Mouse (Mus musculus) neural tube, embryonic 12.5 days (tissue): ENCODE results near the gene Cdx2. TPM values are rescaled to one million over a fixed set of nuclear protein-coding genes. Genes with fewer than 3 reads are reported as not detected.

Experiments
- ATAC-seq: fragments of 200-750 bp; cut with Nextera tagmentation; 2 replicates; pipeline ENCODE4 v1.8.0; 2017; ENCODE audit warnings: low read depth, mild to moderate bottlenecking, moderate TSS enrichment, moderate library complexity; ENCODE audit not compliant: low FRiP score
- H3K27ac ChIP-seq: fragments of 300-500 bp; sonication (generic); 2 replicates; pipeline ENCODE4 v1.5.1; 2016
- H3K27me3 ChIP-seq: fragments of 300-500 bp; sonication (generic); replicated peaks from 2 replicates; pipeline ENCODE4 v1.6.1; 2016; ENCODE audit warnings: mild to moderate bottlenecking
- H3K36me3 ChIP-seq: fragments of 300-500 bp; sonication (generic); 2 replicates; pipeline ENCODE4 v1.6.1; 2016; ENCODE audit warnings: mild to moderate bottlenecking
- H3K4me1 ChIP-seq: fragments of 300-500 bp; sonication (generic); 2 replicates; pipeline ENCODE4 v1.6.1; 2016
- H3K4me2 ChIP-seq: fragments of 300-500 bp; sonication (generic); replicated peaks from 2 replicates; pipeline ENCODE4 v1.6.1; 2016; ENCODE audit warnings: mild to moderate bottlenecking
- H3K4me3 ChIP-seq: fragments of 300-500 bp; sonication (generic); 2 replicates; pipeline ENCODE4 v1.5.1; 2016
- H3K9ac ChIP-seq: fragments of 300-500 bp; sonication (generic); 2 replicates; pipeline ENCODE4 v1.6.1; 2016; ENCODE audit warnings: mild to moderate bottlenecking
- H3K9me3 ChIP-seq: fragments of 300-500 bp; sonication (generic); 2 replicates; pipeline ENCODE4 v1.6.1; 2016; ENCODE audit warnings: mild to moderate bottlenecking
- whole genome bisulfite sequencing: fragments of 180-500 bp; shearing (Covaris S2); methylation state at CpG from one replicate; pipeline ENCODE4 v1.1.7; 2016; 5-methylcytosine and 5-hydroxymethylcytosine counted together
- polyA plus RNA-seq: library from polyadenylated mRNA; unstranded; fragments of >200 nt; fragmentation: Nextera tagmentation; extraction: Ambion mirVana; gene quantifications from 2 replicates; pipeline ENCODE4 v1.2.1, GENCODE M21; 2016

Cdx2 gene
- polyA plus RNA-seq, 1 experiment from 2014 or later: not detected

DNA sequence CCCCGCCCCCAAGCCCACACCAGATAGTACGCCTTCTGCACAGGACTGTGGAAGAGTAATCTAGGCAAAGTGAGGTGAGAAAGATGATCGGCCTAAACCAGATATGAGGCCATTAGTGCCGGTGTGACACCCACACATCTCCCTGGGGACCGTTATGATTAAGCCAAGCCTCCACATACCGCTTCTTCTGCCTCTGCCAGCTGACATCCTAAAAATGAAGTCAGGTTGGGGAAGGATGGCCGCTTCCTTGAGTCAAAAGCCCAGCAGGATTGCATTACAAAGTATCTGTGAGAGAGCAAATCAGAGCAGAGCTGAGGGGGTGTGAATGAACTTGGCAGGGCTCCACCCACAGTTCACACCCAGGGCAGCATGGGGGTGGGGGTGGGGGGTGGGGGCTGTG lies 25.6 kb upstream of the Cdx2 start:
- Histone ChIP-seq H3K9me3 (no peaks in the 10 kb centered on the region), H3K4me2 (no peak overlapping the region), H3K36me3 (no peaks in the 10 kb centered on the region), H3K4me3 (no peak overlapping the region), H3K27ac (no peak overlapping the region), H3K27me3 (no peaks in the 10 kb centered on the region), H3K9ac (no peak overlapping the region), H3K4me1 (peaks cover 7% of the 10 kb centered on the region)
- 36% methylated on average over 7 of the region's 7 CpGs for WGBS
- 0 out of 2 replicates have a peak, but pooled peaks have one; percentile 44 for ATAC-seq

DNA sequence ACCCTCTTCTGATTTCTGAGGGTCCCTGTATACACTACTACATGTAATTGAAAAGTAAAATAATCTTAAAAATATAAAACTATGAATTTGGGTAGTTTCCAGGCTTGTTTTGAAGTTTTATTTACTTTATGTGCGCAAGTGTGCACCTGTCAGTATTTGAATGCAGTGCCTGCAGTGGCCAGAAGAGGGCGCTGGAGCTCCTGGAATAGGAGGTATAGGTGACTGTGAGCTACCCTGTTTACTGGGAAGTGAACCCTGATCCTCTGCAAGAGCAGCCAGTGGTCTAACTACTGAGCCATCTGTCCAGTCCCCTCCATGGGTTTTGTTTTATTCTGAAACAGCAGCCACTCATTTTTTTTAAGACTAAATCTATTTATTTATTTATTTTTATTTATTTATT lies 24.5 kb upstream of the Cdx2 start:
- no peaks in the 10 kb centered on the region for H3K27me3 ChIP-seq
- no peak for ATAC-seq
- H3K4me1 ChIP-seq: peaks cover 7% of the 10 kb centered on the region
- H3K27ac ChIP-seq: no peak overlapping the region
- no peaks in the 10 kb centered on the region for H3K9me3 ChIP-seq
- H3K36me3 ChIP-seq: no peaks in the 10 kb centered on the region
- no peak overlapping the region for H3K9ac ChIP-seq
- 42% methylated on average over 2 of the region's 2 CpGs for WGBS
- H3K4me3 ChIP-seq: no peak overlapping the region
- H3K4me2 ChIP-seq: no peak overlapping the region

DNA sequence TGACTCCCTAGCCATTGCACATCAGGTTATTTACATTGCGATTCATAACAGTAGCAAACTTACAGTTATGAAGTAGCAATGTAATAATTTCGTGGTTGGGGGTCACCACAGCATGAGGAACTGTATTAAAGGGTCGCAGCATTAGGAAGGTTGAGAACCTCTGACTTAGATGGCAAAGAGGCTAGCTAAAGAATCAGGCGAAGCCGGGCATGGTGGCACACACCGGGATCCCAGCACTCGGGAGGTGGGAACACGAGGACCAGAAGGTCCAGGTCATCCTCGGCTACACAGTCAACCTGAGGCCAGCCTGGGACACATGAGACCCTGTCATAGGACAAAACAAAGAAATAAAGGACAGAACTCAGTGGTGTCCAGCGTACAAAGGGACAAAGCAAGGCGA lies 22.9 kb upstream of the Cdx2 start:
- ATAC-seq: no peak
- WGBS: 86% methylated on average over 11 of the region's 11 CpGs

DNA sequence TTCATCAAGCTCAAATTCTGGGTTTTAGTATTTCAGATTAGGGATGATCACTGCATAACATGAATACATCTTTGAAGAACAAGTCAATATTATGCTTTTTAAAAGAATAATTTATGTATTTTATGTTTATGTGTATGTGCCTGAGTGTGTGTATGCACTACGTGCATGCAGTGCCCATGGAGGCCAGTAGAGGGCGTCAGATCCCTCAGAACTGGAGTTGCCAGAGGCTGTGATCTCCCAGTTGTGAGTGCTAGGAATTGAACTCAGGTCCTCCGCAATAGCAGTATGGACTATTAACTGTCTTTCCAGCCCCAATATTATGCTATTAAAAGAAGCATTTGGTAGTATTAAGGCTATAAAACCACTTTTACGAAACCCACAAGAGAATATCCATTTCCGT lies 20.6 kb upstream of the Cdx2 start:
- H3K4me2 ChIP-seq: no peak overlapping the region
- H3K4me1 ChIP-seq: peaks cover 3% of the 10 kb centered on the region; the same call in 1 of the 2 replicates
- peaks cover 2% of the 10 kb centered on the region; the same call in 1 of the 2 replicates for H3K27me3 ChIP-seq
- no peak overlapping the region for H3K27ac ChIP-seq
- 90% methylated on average over 5 of the region's 5 CpGs for WGBS
- no peak overlapping the region for H3K9ac ChIP-seq
- no peak for ATAC-seq
- H3K4me3 ChIP-seq: no peak overlapping the region
- H3K36me3 ChIP-seq: no peaks in the 10 kb centered on the region
- H3K9me3 ChIP-seq: no peaks in the 10 kb centered on the region

More for the DNA sequence above, 22.9 kb upstream of the Cdx2 start:
- H3K4me1 ChIP-seq: peaks cover 7% of the 10 kb centered on the region
- H3K27ac ChIP-seq: no peak overlapping the region
- no peaks in the 10 kb centered on the region for H3K36me3 ChIP-seq
- H3K4me3 ChIP-seq: no peak overlapping the region
- H3K9me3 ChIP-seq: no peaks in the 10 kb centered on the region
- no peaks in the 10 kb centered on the region for H3K27me3 ChIP-seq
- H3K4me2 ChIP-seq: no peak overlapping the region
- H3K9ac ChIP-seq: no peak overlapping the region

DNA sequence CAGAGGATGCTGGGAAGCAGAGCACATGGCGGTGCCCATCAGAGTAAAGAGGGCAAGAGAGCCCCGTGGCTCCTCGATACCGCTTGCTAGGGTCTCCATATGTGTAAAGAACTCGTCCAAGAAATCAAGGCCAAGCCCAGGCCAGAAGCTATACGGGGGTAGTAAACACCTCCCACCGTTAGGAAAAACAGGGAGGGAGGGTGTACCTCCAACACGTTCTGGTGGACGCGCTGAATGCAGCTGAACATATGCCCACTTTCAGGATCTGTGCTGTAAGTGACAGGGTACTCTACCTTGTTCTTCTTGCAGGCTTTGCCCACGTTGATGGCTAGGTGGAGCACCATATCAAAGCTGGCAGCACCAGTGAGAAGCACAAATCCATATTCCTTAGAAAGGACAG lies 18.9 kb upstream of the Cdx2 start:
- Histone ChIP-seq H3K4me1 (no peaks in the 10 kb centered on the region), H3K27ac (no peak overlapping the region), H3K27me3 (peaks cover 13% of the 10 kb centered on the region), H3K36me3 (no peaks in the 10 kb centered on the region), H3K4me2 (no peak overlapping the region), H3K9me3 (no peaks in the 10 kb centered on the region), H3K9ac (no peak overlapping the region), H3K4me3 (no peak overlapping the region)
- WGBS: 83% methylated on average over 11 of the region's 11 CpGs
- ATAC-seq: no peak

DNA sequence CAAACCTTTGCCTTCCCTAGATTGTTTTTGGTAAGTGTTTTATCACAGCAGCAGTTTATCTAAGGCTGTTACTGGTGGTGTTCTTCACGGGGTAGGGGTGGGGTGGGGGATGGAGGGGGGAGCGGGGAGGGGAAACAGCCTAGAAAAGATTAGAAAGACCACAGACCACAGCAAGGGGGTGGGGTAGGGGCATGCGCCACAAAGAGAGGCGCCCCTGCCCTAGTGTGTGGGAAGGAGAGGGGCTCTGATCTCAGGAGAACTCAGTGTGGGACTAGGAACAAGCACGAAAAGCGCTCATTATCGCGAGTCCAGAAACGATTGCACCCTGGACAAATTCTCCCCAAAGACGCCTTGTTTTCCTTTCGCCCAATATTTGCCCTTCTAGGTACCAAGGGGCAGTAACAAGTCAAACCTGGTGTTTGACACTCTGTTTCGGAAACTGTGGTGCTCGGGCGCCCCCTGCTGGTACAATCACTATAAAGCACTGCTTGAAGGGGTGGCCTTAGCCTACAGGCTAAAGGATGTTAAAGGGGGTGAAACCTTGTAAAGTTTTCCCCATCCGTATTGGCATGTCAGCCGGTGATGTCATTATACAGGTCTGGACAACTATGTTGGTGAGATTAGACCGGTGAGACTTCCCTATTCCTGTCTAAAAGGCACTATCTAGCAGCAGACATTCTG lies 16.3 kb upstream of the Cdx2 start:
- no peak overlapping the region for H3K4me2 ChIP-seq
- H3K27ac ChIP-seq: no peak overlapping the region
- 17% methylated on average over 17 of the region's 17 CpGs for WGBS
- no peaks in the 10 kb centered on the region for H3K36me3 ChIP-seq
- H3K9ac ChIP-seq: no peak overlapping the region
- H3K9me3 ChIP-seq: no peaks in the 10 kb centered on the region
- peaks cover 26% of the 10 kb centered on the region for H3K27me3 ChIP-seq
- H3K4me3 ChIP-seq: no peak overlapping the region
- 0 out of 2 replicates have a peak, but pooled peaks have one; percentile 25 for ATAC-seq
- H3K4me1 ChIP-seq: no peaks in the 10 kb centered on the region

DNA sequence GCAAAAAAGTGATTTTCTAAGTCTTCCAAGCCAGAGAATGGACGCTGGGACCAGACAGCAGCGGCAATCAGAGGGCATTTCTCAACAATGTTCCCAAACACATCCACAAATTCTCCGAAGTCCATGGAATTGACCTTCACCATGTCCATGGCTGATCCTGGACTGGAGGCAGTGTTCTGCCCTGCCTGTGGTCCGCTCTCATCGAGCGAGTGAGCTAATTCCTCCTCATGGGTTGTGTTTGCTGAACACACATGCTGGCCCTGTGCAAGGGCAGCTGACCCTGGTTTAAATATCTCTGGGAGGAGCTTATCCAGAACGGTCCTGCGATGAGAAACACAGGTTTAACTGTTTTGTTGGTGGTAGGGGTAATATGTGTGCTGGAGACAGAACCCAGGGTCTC lies 15.1 kb upstream of the Cdx2 start, which contains the start of gene Urad:
Gene Urad, minus strand, starts transcription at position 258 of the 400 bp plus-strand sequence.
- no peak within 1 kb of the TSS for H3K9ac ChIP-seq
- no peaks in the 10 kb centered on the region for H3K36me3 ChIP-seq
- 75% methylated on average over 8 of the region's 8 CpGs for WGBS
- H3K4me1 ChIP-seq: no peaks in the 10 kb centered on the region
- H3K4me3 ChIP-seq: no peak within 1 kb of the TSS
- H3K4me2 ChIP-seq: no peak within 1 kb of the TSS
- no peak for ATAC-seq
- H3K27me3 ChIP-seq: peaks cover 38% of the 10 kb centered on the region
- no peak within 1 kb of the TSS for H3K27ac ChIP-seq
- no peaks in the 10 kb centered on the region for H3K9me3 ChIP-seq

DNA sequence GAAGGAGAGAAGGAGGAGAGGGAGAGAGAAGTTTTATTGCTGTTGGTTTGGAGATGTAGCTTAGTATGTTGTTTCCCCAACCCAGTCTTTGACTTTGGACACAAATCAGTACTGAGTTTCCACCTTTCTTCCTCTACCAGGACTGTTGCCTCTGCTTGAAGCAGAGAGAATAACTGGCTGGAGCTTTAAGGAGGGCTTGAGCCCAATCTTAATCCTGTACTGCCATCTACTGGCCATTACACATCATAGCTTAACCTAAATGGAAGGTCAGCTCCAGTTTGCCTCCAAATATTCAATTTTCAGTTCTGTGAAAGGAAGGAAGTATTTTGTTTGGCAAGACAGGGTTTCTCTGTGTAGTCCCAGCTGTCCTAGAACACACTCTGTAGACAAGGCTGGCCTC lies 12.6 kb upstream of the Cdx2 start:
- Histone ChIP-seq H3K4me3 (no peak overlapping the region), H3K27ac (no peak overlapping the region), H3K4me2 (no peak overlapping the region), H3K9me3 (no peaks in the 10 kb centered on the region), H3K4me1 (peaks cover 7% of the 10 kb centered on the region), H3K9ac (no peak overlapping the region), H3K36me3 (no peaks in the 10 kb centered on the region), H3K27me3 (peaks cover 63% of the 10 kb centered on the region)
- 0 out of 2 replicates have a peak, but pooled peaks have one; percentile 31 for ATAC-seq

DNA sequence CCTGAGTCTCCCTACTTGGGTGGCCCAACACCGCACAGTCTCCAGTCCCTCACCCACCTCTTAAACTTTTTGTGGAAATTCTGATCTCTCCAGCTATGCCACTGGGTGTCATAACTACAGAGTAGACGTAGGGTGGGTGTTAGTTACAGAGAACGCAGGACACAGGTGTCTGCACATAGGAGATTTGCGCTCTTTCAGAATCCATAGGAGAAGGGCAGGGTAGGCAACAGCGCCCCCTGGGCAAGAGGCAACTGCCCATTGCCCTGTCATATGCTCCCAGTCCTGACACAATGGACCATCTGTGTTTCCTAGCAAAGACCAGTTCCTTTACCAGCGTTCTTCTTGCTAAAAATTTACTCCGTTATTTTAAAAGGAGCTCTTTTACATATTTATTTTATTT lies 10.9 kb upstream of the Cdx2 start:
- Histone ChIP-seq H3K4me3 (no peak overlapping the region), H3K36me3 (no peaks in the 10 kb centered on the region), H3K27me3 (peaks cover 78% of the 10 kb centered on the region), H3K4me2 (no peak overlapping the region), H3K27ac (no peak overlapping the region), H3K9me3 (no peaks in the 10 kb centered on the region), H3K9ac (no peak overlapping the region), H3K4me1 (peaks cover 7% of the 10 kb centered on the region)
- WGBS: 25% methylated on average over 7 of the region's 7 CpGs
- ATAC-seq: no peak

DNA sequence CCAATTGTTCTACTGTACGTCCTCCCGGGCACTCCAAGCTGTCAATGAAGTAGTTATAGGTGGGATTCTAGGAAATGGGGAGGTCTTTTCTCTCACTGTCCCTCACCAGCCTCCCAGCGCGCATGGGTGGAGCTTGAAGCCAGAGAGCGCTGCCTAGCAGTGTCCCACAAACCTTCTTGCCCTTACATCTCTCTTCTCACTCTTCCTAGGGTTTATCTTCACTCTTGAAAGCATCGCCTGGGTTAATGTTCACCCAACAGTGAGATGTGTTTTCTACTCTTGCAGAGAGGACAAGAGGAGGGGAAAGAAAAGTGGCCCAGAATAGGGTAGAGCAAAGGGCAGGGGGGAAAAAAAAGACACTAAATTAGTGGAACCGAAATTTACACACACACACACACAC lies 10.3 kb upstream of the Cdx2 start:
- H3K9ac ChIP-seq: no peak overlapping the region
- H3K27me3 ChIP-seq: peaks cover 85% of the 10 kb centered on the region
- peaks cover 7% of the 10 kb centered on the region for H3K4me1 ChIP-seq
- no peaks in the 10 kb centered on the region for H3K36me3 ChIP-seq
- H3K27ac ChIP-seq: no peak overlapping the region
- H3K4me2 ChIP-seq: no peak overlapping the region
- 3% methylated on average over 7 of the region's 7 CpGs for WGBS
- no peaks in the 10 kb centered on the region for H3K9me3 ChIP-seq
- H3K4me3 ChIP-seq: no peak overlapping the region
- no peak for ATAC-seq

DNA sequence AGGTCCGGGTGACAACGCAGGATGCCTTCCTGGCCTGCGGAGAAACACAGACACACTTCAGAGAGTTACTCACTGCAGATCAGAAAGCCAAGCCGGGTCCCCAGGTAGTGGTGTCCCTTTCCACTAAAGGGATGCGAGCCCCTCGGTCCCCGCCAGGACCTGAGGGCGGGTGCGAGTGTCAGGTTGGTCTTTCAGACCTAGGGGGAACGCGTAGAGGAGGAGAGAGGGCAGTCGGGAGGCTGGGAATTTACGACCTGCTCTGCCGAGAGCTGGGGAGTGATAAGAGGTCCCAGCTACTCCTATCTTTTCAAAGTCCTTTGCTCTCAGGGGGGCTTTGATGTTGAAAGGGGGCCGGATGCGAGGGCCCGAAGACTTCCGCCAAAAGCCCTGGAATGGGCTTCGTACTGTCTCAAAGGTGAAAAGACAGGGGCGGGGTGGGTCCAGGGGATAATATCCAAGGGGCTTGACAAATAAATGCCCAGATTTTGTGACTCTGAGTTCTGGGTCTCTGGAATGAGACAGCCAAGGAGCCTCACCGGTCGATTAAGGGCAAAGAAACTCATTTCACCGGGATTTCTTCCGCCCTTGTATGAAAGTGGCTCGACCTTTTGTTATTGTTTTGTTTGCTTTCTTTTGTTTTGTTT lies 8.5 kb upstream of the Cdx2 start:
- no peak overlapping the region for H3K4me3 ChIP-seq
- 1% methylated on average over 25 of the region's 25 CpGs for WGBS
- no peaks in the 10 kb centered on the region for H3K36me3 ChIP-seq
- ATAC-seq: no peak
- no peaks in the 10 kb centered on the region for H3K9me3 ChIP-seq
- no peak overlapping the region for H3K27ac ChIP-seq
- no peak overlapping the region for H3K9ac ChIP-seq
- H3K4me1 ChIP-seq: peaks cover 7% of the 10 kb centered on the region
- H3K4me2 ChIP-seq: no peak overlapping the region; the same call in 1 of the 2 replicates
- peaks cover 91% of the 10 kb centered on the region for H3K27me3 ChIP-seq

DNA sequence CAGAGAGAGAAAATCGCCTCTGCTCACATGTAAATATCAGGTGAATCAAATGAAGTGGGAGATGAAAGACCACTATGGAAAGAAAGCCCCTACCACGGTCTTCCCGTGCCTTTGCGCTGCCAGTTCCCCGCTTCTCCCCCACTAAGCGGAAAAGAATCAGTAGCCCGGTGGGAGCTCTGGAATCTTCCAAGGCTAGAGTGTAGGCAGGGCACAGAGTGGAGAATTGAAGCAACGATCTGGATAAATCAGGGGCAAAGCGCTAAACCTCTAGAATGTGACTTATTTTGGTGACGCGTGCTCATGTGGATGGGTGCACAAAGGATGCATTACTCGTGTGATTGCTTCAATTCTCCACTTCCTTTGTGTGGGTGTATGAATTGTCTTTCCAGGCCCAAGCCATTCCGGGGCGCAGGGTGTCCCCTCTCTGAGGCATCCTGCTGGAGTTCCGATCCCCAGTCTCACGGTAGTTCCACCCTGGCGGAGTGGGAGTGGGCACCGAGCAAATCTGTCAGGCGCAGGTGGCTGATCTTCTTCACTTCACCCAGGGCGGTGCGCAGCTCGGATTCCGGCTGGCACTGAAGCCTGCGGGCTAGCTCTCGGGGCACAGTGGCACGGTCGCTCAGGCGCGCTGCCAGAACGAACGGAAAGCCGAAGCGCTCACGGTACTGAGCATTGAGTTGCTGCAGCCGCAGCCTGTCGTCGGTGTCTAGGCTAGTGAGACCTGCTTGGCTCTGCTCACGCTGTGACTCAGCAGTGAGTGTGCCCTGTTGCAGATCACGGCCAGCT lies 7.8 kb upstream of the Cdx2 start:
- no peak overlapping the region; the same call in 1 of the 2 replicates for H3K4me2 ChIP-seq
- under 1% methylated on average over 39 of the region's 39 CpGs for WGBS
- H3K9me3 ChIP-seq: no peaks in the 10 kb centered on the region
- H3K9ac ChIP-seq: no peak overlapping the region
- H3K36me3 ChIP-seq: no peaks in the 10 kb centered on the region
- no peak for ATAC-seq
- H3K4me1 ChIP-seq: peaks cover 7% of the 10 kb centered on the region
- H3K27me3 ChIP-seq: peaks cover 95% of the 10 kb centered on the region
- H3K4me3 ChIP-seq: no peak overlapping the region
- H3K27ac ChIP-seq: no peak overlapping the region
